Mouse (Mus musculus): ENCODE measurements around the gene Prss46.

Prss46 gene

DNA sequence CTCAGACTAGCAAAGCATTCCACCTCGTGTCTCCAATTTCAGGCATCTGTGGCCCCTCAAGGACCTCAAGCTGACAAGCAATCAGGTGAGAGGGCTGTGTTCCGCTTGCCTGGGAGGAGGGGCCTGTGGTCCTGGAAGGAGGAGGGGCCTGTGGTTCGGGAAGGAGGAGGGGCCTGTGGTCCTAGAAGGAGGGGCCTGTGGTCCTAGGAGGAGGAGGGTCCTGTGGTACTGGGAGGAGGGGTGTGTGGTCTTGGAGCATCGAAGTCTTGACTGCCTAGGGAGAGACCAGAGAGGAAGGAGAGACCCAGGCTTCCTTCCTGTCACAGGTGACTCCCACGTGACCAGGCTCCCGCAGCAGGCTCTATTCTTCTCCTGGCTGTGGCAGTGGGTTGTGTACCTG, 52.3 kb downstream of the Prss46 start:
- DNase-seq (ENCODE audit: low read depth, low spot score) = peak; percentile 78

GRCm38 (mm10) chr9:110899451-110900008, 55.2 kb downstream of the Prss46 start:
- no peak for DNase-seq (ENCODE audit: low read depth, low spot score)

DNA sequence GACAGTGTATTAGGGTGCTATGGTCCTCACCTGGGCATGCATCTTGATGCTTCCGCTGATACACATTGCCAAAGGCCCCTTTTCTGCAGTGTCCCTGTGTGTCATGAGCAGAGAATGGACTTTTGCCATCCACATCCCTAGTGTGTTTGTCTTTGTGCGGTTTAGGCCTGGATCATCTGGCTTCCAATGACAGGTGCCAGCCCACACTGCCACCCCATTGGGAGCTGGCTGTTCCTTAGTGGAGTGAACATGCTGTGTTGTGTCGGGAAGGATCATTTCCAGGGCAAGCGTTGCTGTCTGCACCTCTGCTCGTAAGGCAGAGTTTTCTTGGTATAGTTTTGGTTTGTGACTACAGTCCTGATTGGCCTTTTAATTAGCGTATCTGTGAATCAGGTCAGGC, 56.9 kb downstream of the Prss46 start:
- no peak for DNase-seq (ENCODE audit: low read depth, low spot score)

DNA sequence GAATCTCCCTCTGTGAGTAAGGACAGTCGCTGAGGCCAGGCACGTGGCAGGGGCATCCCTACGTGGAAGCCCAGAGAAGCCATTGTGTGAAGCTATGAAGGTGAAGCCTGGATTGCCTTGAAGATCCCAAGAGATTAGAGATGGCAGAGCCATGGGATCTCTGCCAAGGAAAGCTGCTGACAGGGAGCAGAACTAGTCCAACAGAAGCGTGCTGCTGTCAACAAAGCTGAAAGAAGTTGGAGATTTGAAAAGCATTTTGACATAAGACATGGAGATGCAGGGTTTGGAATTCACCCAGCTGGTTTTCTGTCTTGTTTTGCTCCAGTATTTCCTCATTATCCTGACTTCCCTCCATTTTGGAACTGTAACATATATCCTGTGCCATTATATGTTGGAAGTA, 58.0 kb downstream of the Prss46 start:
- DNase-seq (ENCODE audit: low read depth, low spot score) = no peak

Measured in ES-CJ7 (cell line).